Mouse (Mus musculus) olfactory bulb, adult 2 months (tissue): ENCODE results near the gene Clstn3. TPM values are rescaled to one million over a fixed set of nuclear protein-coding genes. Genes with fewer than 3 reads are reported as not detected.
"Not testable (repeated sequence)": the region's sequence is repeated elsewhere in the genome, so short reads cannot be mapped to it uniquely, and the experiment has no call there.

Experiments
- H3K27ac ChIP-seq: fragments of 200-500 bp; 2 replicates; pipeline ENCODE4 v1.5.1; 2012; ENCODE audit warnings: low read depth, low read length; ENCODE audit not compliant: insufficient read depth
- H3K4me1 ChIP-seq: fragments of 200-500 bp; 2 replicates; pipeline ENCODE4 v1.6.1; 2012; ENCODE audit warnings: low read length; ENCODE audit not compliant: control insufficient read depth, insufficient read depth
- H3K4me3 ChIP-seq: fragments of 200-500 bp; 2 replicates; pipeline ENCODE4 v1.5.1; 2012; ENCODE audit warnings: mild to moderate bottlenecking, low read depth, low read length, moderate library complexity; ENCODE audit not compliant: insufficient read depth
- CTCF ChIP-seq: fragments of 200-500 bp; IDR thresholded peaks from 2 replicates; pipeline ENCODE4 v1.5.1; 2012; ENCODE audit warnings: low read depth, mild to moderate bottlenecking, low read length, moderate library complexity; ENCODE audit not compliant: insufficient read depth
- POLR2A ChIP-seq: fragments of 200-500 bp; IDR thresholded peaks from 2 replicates; pipeline ENCODE4 v1.6.1; 2012; ENCODE audit warnings: mild to moderate bottlenecking, low read depth, low read length, moderate library complexity; ENCODE audit not compliant: insufficient read depth
- WGBS: fragments of 180-500 bp; shearing (Covaris S2); methylation state at CpG from one replicate; pipeline ENCODE4 v1.1.7; 2018; 5-methylcytosine and 5-hydroxymethylcytosine counted together
- polyA plus RNA-seq: library from polyadenylated mRNA; stranded (reverse); fragments of >200 nt; gene quantifications from 2 replicates; pipeline ENCODE4 v1.2.4, GENCODE M21; 2012; ENCODE audit warnings: low replicate concordance; ENCODE audit not compliant: missing spikeins, insufficient read depth, insufficient read length

Clstn3 gene
- polyA plus RNA-seq, 1 experiment, result not detected

GRCm38 (mm10) chr6:124484851-124485250, 20.3 kb upstream of the Clstn3 start:
- 0 out of 2 replicates have a peak, but pooled peaks cover 3% of the 10 kb centered on the region for H3K4me1 ChIP-seq
- H3K27ac ChIP-seq, result no peak overlapping the region
- WGBS, result 78% methylated on average over 7 of the region's 7 CpGs
- TF ChIP-seq CTCF (no peak), POLR2A (no peak)
- no peak overlapping the region for H3K4me3 ChIP-seq

- H3K4me3 ChIP-seq, H3K27ac ChIP-seq, H3K4me1 ChIP-seq: not testable (repeated sequence)
- WGBS, result 87% methylated on average over 3 of the region's 3 CpGs
Observed at GRCm38 (mm10) chr6:124483831-124484230, 19.2 kb upstream of the Clstn3 start.

GRCm38 (mm10) chr6:124481571-124481970, 17.0 kb upstream of the Clstn3 start:
- TF ChIP-seq POLR2A (no peak), CTCF (no peak)
- Histone ChIP-seq H3K4me1 (peaks cover 7% of the 10 kb centered on the region; the same call in 1 of the 2 replicates), H3K27ac (no peak overlapping the region), H3K4me3 (no peak overlapping the region)
- 37% methylated on average over 6 of the region's 6 CpGs for WGBS

- TF ChIP-seq CTCF (no peak), POLR2A (no peak)
- Histone ChIP-seq H3K27ac (no peak overlapping the region), H3K4me3 (no peak overlapping the region), H3K4me1 (peaks cover 11% of the 10 kb centered on the region; the same call in 1 of the 2 replicates)
- WGBS, result 46% methylated on average over 4 of the region's 4 CpGs
Observed at GRCm38 (mm10) chr6:124480295-124480694, 15.7 kb upstream of the Clstn3 start.

GRCm38 (mm10) chr6:124479573-124479930, 15.0 kb upstream of the Clstn3 start:
- TF ChIP-seq CTCF (no peak), POLR2A (no peak)
- WGBS, result 96% methylated on average over 3 of the region's 3 CpGs
- Histone ChIP-seq H3K4me1 (peaks cover 9% of the 10 kb centered on the region; the same call in 1 of the 2 replicates), H3K27ac (no peak overlapping the region), H3K4me3 (no peak overlapping the region)

GRCm38 (mm10) chr6:124478874-124479572, 14.4 kb upstream of the Clstn3 start:
- WGBS, result 91% methylated on average over 3 of the region's 3 CpGs
- no peak overlapping the region for H3K4me3 ChIP-seq
- TF ChIP-seq POLR2A, result no peak
- TF ChIP-seq CTCF, result no peak
- H3K4me1 ChIP-seq, result peaks cover 9% of the 10 kb centered on the region; the same call in 1 of the 2 replicates
- H3K27ac ChIP-seq, result no peak overlapping the region

- no peak for TF ChIP-seq CTCF
- TF ChIP-seq POLR2A, result no peak
- Histone ChIP-seq H3K4me1 (peaks cover 9% of the 10 kb centered on the region; the same call in 1 of the 2 replicates), H3K4me3 (no peak overlapping the region), H3K27ac (no peak overlapping the region)
- WGBS, result 73% methylated on average over 17 of the region's 17 CpGs
Observed at GRCm38 (mm10) chr6:124477922-124478651, 13.5 kb upstream of the Clstn3 start.

GRCm38 (mm10) chr6:124477221-124477655, 12.6 kb upstream of the Clstn3 start:
- H3K4me1 ChIP-seq, result peaks cover 9% of the 10 kb centered on the region; the same call in 1 of the 2 replicates
- 71% methylated on average over 5 of the region's 5 CpGs for WGBS
- H3K4me3 ChIP-seq, result no peak overlapping the region
- no peak for TF ChIP-seq CTCF
- TF ChIP-seq POLR2A, result no peak
- no peak overlapping the region for H3K27ac ChIP-seq

GRCm38 (mm10) chr6:124476796-124477195, 12.2 kb upstream of the Clstn3 start:
- Histone ChIP-seq H3K27ac (no peak overlapping the region), H3K4me1 (peaks cover 9% of the 10 kb centered on the region; the same call in 1 of the 2 replicates), H3K4me3 (no peak overlapping the region)
- 67% methylated on average over 11 of the region's 11 CpGs for WGBS
- no peak for TF ChIP-seq CTCF
- no peak for TF ChIP-seq POLR2A
